Mouse (Mus musculus) adipocyte (in vitro differentiated cells): ENCODE results near the gene Krtap12-1.
"Not testable (repeated sequence)": the region's sequence is repeated elsewhere in the genome, so short reads cannot be mapped to it uniquely, and the experiment has no call there.

ENCODE experiments used
- DNase-seq: peaks from one replicate; pipeline ENCODE4 v3.0.0-alpha.2; 2016; ENCODE audit warnings: low spot score

Krtap12-1 gene

DNA sequence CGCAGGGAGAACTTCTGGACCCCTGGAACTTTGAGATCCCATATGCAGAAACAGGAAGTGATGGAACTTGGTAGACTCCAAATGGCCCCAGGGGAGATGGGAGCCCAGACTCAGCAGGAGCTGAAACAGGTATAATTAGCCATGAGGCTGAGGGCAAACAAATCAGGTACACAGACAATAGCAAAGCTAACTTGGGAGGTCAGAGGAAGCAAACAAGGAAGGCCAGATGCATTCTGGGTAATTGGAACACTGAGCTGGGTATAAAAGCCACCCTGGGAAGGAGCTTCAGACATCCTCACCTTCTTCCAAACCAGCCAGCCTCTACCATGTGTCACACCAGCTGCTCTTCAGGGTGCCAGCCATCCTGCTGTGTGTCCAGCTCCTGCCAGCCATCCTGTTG lies at the start of gene Krtap12-1:
Krtap12-1 (plus strand) TSS at position 301 of the 400 bp plus-strand sequence.
- DNase-seq: not testable (repeated sequence)

DNA sequence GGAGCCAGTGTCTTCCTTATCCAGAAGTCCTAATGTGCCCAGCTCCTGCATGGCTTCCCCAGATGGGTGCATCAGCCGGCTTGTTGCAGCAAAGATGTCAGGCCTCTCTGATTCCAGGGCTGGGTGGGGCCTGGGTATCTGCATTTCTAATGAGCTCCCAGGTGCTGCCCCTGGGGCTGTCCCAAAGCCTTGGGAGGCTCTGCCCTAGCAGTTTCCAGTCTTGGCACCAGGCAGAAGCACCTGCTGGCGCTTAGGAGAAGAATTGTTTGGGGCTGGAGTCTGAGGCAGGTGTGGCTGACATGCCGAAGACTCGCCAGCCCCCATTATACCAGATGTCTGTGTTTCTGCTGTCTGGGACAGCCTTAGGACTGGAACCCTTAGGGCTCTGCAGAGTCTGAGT lies 49.7 kb upstream of the Krtap12-1 start:
- DNase-seq: no peak

DNA sequence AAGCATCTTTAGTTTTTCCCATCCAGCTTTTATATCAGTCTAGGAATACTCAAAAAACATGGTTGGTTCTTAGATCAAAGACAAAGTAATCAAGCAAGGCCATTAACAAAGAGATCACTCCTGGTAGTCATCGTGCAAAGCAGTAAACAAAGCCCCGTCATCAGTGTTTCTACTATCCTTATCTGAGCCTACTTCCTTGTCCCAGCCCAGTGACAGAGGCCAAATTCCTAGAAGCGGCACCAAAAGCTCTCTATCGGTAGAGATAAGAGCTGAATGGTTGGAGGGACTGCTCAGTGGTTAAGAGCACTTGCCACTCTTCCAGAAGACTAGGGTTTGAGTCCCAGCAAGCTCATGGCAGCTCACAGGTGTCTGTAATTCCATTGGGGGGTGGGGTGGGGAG lies 48.9 kb upstream of the Krtap12-1 start:
- DNase-seq: no peak

DNA sequence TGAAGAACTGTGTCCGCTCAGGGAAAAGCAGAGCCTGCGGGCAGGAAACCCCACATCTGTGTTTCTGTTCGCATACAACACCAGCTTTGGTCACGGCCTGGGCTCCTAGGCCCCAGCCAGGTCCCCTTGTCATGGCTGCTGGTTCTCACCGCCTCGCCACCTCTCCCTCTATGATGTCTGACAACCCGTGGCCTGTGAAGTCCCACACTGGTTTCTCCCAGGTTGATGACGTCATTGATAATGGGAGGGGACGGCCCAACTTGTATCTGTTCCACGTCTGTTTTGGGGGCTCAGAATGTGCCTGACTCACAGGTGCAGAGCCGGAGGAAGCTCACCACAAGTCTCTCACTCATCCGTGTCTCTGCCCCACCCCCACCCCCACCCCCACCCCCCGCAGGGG lies 46.6 kb upstream of the Krtap12-1 start:
- no peak for DNase-seq

DNA sequence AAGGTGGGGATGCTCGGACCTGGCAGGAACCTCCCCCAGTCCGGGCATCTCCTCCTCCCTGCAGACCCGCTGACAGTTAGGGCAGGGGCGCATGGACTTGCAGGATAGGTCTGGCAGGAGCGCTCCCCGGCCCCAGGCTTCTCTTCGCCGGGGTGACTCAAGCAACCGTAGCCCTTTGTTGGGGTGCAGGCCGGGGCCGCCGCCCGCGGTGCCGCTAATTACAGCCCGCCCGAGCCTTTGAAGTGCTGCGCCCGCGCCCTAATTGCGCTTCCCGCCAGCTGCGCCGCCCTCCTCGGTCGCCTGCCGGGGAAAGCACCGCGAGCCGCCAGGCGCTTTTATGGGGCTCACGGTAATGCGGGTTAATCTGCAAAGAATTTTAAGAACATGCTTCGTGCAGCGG lies 42.8 kb upstream of the Krtap12-1 start:
- no peak for DNase-seq

DNA sequence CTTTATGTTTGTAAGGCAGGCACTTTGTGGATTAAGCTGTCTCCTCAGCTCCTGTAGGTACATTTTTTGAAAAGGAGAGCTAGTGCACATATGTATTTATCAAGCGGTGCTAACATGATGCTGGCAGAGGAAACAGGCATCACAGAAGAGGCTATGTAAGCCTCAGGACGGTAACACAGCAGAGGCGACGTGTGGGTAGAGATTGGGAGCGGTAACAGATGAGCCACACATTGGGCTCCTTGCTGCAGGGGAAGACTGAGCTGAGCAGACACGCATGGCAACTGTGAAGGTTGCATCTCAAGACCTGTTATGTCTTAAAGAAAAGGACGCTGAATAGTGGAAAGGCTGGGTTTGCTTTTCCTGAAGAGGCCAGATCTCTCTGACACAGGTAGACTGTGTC lies 37.4 kb upstream of the Krtap12-1 start:
- no peak for DNase-seq

DNA sequence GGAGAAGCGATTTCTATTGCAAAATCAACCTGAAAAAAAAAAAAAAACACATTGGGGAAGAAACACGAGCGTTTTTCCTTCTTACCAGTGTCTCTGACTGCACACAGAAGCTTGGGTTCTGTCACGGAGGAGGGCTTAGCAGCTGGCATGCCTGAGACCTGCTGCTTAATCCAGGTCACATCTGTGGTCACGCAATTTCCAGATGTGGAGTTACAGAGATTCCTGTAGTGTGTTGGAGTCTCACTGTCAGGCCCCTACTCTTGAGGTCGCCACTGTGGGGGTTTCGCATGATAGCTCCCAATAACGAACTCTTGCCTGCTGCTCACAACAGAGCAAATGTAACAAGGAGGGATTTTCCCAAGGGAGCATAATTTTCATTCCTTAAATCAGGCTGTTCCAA lies 36.2 kb upstream of the Krtap12-1 start:
- no peak for DNase-seq

DNA sequence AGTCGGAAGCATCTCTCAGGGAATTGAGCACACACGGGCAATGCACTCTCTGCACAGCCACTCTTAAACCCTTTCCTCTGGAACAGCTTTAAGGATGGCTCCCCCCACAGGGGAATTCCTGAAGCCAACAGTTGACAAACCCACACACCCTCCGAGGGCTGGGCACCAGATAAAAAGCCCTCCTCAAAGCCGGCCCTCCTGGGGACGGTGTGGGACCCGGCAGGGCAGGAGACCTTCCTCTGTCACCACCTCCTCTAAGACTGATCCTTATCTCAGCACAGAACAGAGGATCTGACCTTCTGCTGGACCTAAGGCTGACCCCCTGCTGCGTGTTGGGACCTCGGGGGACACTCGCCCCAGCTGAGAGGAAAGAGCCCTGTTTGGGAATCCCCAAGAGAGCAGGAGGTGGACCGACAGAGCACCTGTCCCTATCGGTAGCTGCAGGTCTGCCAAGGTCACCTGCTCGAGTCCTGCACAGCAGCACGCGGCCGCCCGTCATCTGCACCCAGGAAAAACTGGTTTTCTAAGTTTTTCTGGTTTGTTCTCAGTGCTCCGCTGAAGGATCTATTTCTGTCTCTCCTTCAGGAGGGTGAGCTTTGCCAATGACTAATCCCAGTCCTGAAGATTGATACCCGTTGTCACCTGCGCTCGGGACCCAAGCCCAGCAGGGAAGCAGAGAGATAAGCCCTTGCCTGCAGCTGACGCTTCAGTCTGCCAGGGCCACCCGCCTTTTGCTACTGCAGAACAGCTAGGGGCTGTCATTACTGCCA lies 34.3 kb upstream of the Krtap12-1 start, which contains the start of gene Tspear:
Tspear (plus strand) TSS at position 675 of the 770 bp plus-strand sequence.
- DNase-seq: no peak

DNA sequence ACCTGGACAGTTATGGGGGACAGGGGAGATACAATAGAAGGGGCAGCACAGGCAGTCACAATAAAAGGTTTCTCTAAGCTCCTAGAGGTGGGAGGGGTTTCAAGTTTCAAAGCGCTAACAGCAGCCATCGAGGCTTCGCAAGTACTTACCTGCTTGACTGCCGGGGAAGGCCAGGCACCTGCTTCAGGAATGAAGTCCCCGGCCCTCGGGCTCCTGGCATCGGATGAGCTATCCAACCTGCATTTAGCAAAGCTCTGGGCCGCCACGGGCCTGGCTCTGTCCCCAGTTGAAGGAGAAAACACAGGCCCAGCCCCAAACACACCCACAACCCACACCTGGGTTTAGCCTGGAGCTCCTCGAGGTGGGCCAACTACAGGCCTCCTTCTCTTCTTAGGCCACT lies 33.4 kb upstream of the Krtap12-1 start:
- DNase-seq: no peak

DNA sequence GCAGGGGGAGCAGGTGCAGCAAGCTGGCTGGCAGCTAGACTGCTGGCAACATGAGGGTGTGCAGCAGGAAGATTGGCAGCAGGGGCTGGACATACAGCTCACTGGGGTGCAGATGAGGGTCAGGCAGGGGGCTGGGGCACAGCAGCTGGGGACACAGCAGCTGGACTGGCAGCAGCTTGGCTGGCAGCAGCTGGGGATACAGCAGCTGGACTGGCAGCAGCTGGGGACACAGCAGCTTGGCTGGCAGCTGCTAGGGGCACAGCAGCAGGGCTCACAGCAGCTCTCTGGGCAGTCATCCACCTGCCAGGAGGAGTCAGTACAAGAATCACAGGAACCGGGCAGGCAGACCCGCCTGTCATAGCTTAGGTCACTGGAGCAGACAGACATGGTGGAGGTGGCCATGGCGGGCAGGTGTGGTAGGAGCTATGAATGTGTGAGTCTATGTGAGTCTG lies 30.0 kb upstream of the Krtap12-1 start, which contains the start of gene Gm19402:
Gm19402 (minus strand) TSS at position 402 of the 452 bp plus-strand sequence.
- DNase-seq: not testable (repeated sequence)

DNA sequence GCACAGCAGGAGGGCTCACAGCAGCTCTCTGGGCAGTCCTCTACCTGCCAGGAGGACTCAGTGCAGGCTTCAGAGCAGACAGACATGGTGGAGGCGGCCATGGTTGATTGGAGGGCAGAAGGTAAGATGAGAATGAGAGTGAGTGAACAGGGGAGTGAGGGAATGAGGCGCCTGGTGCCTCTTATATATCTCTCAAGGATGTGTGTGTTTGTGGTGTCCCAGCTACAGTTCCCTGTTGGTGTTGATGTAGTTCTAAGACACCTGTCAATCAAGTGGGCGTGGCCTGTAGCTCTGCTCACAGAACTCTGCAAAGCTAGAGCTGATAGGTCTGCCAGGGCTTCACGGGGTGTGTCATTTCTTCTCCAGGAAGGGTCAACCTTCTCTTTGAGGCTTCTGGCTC lies 23.3 kb upstream of the Krtap12-1 start, which contains the start of gene Gm9508:
Gm9508 (minus strand) TSS at position 101 of the 400 bp plus-strand sequence.
- peak; percentile 21 for DNase-seq

DNA sequence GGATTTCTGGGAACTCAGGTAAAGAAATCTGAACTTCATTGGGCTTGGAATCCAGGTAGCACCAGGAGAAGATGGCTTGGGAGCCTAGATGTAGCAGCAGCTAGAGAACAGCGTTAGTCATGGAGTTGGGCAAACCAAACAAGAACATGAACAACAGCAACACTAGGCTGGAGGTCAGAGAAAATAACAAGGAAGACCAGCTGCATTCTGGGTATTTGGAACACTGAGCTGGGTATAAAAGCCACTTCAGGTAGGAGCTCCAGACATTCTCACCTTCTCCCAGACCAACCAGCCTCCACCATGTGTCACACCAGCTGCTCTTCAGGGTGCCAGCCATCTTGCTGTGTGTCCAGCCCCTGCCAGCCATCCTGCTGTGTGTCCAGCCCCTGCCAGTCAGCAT lies 14.1 kb upstream of the Krtap12-1 start, which contains the start of gene Gm10272:
Gm10272 (plus strand) TSS at position 301 of the 400 bp plus-strand sequence.
- DNase-seq: no peak

DNA sequence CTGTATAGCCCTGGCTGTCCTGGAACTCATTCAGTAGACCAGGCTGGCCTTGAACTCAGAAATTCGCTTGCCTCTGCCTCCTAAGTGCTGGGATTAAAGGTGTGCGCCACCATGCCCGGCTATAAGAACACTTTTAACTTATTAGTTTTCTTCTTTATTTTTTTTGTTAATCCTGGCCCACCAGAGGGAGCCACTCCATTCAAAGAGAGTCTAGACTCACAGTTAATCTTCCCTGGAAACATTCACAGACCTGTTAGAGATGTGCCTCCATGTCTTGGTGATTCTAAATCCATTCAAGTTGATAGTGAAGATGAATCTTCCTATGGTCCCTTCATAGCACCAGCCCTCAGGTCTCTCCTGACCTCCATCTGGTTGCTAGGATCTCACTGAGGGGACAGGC lies 10.6 kb upstream of the Krtap12-1 start:
- no peak for DNase-seq

DNA sequence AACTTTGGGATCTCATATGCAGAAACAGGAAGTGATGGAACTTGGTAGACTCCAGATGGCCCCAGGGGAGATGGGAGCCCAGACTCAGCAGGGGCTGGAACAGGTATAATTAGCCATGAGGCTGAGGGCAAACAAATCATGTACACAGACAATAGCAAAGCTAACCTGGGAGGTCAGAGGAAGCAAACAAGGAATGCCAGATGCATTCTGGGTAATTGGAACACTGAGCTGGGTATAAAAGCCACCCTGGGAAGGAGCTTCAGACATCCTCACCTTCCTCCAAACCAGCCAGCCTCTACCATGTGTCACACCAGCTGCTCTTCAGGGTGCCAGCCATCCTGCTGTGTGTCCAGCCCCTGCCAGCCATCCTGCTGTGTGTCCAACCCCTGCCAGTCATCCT lies 9.2 kb upstream of the Krtap12-1 start, which contains the start of gene Gm10024:
Gm10024 (plus strand) TSS at position 301 of the 400 bp plus-strand sequence.
- DNase-seq: not testable (repeated sequence)

DNA sequence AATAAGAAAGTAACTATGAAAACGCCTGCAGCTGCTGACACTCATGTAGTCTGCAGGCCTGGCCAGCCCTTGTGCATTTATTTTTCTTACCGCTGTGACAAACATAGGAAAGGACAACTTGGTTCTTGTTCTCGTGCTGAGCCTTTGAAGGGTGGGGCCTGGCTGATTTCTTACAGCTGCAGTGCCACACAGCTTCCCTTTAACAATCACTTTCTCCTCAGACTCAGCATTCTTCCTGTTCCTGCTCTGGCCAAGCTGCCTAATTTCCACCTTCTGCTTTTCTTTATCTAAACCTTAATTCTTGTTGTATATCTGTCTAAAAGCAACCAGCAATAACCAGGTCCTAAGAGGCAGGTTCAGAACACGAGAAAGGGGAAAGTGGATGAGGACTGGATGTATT lies 6.7 kb upstream of the Krtap12-1 start:
- no peak for DNase-seq

DNA sequence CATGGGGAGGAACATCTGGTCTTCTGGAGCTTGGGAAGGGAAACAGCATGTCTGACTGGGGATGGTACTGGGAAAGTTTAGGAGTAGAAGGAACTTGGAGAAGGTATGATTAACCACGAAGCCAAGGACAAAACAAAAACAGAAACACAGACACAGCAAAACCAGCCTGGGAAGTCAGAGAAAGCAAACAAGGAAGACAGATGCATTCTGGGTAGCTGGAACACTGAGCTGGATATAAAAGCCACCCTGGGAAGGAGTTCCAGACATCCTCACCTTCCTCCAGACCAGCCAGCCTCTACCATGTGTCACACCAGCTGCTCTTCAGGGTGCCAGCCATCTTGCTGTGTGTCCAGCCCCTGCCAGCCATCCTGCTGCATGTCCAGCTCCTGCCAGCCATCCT lies 4.9 kb upstream of the Krtap12-1 start, which contains the start of gene Gm10142:
Gm10142 (plus strand) TSS at position 301 of the 400 bp plus-strand sequence.
- no peak for DNase-seq

DNA sequence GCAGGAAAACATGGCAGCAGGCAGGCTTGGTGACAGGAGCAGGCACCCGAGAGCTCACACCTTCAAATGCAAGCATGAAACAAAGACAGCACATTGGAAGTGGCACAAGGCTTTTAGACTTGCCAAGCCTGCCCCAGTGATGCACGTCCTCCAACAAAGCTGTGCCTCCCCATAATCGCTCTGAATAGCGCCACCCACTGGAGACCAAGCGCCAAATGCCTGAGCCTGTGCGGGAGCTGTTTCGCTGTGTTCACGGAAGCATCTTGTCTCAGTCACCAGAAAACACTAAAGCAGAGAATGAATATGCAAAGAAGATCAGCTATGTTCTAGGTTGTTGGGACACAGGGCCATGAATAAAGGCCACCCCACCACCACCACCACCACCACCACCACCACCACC lies 4.5 kb downstream of the Krtap12-1 start:
- no peak for DNase-seq

DNA sequence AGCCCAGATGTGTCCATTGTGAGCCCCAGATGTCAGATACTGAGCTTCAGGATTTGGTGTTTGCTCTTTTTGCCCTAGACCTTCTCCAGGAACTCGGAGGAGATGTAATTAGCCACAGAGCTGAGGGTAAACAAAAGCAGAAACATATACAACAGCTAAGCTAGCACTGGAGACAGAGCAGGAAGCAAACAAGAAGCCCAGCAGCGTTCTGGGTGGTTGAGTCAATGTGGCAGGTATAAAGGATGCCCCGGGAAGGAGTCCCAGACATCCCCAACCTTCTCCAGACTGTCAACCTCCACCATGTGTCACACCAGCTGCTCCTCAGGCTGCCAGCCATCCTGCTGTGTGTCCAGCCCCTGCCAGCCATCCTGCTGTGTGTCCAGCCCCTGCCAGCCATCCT lies 5.8 kb downstream of the Krtap12-1 start, which contains the start of gene Gm10100:
Gm10100 (plus strand) TSS at position 301 of the 400 bp plus-strand sequence.
- no peak for DNase-seq

DNA sequence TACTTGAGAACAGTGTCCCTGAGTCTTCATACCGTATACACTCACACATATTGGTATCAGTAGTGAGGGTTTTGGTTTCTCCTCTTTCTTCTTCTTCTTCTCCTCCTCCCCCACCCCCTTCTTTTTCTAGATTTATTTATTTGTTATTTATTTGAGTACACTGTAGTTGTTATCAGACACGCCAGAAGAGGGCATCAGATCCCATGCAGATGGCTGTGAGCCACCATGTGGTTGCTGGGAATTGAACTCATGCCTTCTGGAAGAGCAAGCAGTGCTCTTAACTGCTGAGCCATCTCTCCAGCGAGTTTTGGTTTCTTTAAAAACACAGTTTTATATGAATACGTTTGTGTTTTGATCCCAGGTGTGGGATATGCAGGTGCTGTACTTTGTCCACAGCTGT lies 7.9 kb downstream of the Krtap12-1 start:
- peak; percentile 14 for DNase-seq

DNA sequence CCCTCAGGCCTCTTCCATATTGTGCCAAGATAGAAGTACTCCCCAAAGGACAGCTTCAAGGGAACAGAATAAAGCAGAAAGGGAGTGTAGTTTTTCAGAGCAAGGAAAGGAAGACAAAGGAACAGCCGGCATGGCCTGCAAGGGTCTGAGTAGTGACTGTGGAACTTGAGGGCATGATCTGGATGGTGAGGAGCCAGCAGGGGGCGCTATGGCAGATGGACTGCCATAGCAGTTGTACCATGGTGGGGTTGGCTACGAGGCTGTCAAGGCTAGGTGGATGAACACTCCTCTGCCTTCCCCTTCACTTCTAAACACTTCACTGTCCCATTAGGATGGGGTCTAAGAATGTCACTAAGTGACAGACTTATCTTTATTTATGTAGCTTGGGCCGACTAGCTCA lies 8.8 kb downstream of the Krtap12-1 start:
- no peak for DNase-seq

DNA sequence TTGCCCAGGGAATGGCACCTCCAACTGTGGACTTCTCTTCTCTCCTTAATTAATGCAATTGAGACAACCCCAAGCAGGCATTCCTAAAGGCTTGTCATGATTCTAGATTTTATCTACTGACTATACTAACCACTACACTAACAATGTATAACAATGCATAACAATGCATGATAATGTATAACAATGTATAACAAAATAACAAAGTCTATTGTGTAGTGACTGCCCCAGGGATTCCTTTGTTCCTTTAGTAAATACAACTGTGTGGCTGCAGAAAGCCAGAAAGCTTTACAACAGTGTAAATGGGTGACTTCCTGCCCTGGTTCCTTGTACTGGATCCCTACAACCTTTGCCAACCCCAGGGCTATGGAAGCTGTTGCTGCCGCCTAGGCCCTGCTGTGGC lies 15.5 kb downstream of the Krtap12-1 start:
- DNase-seq: no peak

DNA sequence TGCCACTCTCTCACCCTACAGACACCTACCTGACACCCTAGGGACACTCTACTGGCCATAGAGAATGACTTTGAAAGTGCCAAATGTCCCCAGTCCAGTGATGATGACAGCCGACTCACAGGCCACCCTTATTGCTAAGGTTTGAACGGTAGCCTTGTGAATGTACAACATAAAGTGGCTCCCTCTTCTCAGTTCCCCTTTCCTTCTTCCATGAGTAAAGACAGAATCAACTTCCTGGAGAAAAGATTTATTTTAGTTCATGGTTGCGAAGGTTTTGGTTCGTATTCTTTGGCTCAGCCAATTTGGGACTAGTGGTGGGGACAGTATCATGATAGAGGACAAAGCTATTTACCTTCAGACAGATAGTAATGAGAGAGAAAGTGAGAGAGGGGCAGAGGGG lies 18.5 kb downstream of the Krtap12-1 start:
- no peak for DNase-seq

DNA sequence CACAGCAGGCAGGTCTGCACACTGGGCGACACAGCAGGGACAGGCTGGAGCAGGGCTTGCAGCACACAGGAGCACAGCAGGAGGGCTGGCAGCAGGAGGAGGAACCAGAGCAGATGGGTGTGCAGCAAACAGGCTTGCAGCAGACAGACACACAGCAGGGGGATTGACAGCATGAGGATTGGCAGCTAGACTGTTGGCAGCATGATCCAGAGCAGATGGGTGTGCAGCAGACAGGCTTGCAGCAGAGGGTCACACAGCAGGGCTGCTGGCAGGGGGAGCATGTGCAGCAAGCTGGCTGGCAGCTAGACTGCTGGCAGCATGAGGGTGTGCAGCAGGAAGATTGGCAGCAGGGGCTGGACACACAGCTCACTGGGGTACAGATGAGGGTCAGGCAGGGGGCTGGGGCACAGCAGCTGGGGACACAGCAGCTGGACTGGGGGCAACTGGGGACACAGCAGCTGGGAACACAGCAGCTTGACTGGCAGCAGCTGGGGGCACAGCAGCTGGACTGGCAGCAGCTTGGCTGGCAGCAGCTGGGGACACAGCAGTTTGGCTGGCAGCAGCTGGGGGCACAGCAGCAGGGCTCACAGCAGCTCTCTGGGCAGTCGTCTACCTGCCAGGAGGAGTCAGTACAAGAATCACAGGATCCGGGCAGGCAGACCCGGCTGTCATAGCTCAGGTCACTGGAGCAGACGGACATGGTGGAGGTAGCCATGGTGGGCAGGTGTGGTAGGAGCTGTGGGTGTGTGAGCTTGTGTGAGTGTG lies 21.7 kb downstream of the Krtap12-1 start, which contains the start of gene Gm18596:
Gm18596 (minus strand) TSS at position 715 of the 765 bp plus-strand sequence.
- not testable (repeated sequence) for DNase-seq
